ENCODE assay signal across 9 mouse cellular contexts in the genomic region with DNA sequence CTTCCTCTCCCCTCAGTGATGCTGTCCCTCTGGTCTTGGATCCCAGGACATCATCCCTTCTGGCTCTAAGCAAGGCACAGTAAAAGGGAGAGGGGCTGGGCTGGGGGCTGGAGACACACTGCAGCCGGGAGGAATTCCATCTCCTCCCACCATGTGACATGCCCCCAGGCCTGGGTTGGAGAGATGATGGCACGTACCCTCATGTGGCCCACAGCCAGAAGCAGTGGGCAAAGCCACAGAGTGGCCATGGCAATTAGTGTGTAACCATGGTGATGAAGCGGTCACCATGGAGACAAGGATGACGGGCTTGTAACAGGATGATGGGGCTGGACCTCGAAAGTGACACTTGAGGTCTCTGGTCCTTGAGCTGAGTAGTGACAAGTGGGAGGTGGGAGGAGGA. TPM values are rescaled to one million over a fixed set of nuclear protein-coding genes. Genes with fewer than 3 reads are reported as not detected.
A peak's percentile ranks its signal among the peaks of the same experiment; 100 is the strongest.
DNase-seq lines count a peak whose midpoint lies in the region; ATAC-seq lines count a peak whose summit lies in the region.
"Had no signal": no experiment of that assay in that cellular context is flagged by ENCODE, and none has a peak within 500 bp of the region (broad histone marks: within the 10 kb centered on the region; RNA-seq: fewer than 3 reads in every experiment).

No protein-coding gene starts in this region.

- peak; percentile 36 for DNase-seq in cerebellum, adult 9-11 months
- no peak for DNase-seq in liver, embryonic 13.5 days
- DNase-seq in hindbrain, embryonic 14.5 days (ENCODE audit: low spot score) = peak; percentile 77
- peak; percentile 54 for DNase-seq in retina, embryonic 14.5 days (ENCODE audit: low spot score)
- DNase-seq in urinary bladder, postnatal 14 days (ENCODE audit: low spot score) = no peak
- DNase-seq in heart, embryonic 10.5 days (ENCODE audit: low spot score) = no peak

- H3K9me3 ChIP-seq in liver, embryonic 13.5 days (replicated peaks) = no peaks in the 10 kb centered on the region
- H3K9me3 ChIP-seq in liver, embryonic 12.5 days (replicated peaks) = no peaks in the 10 kb centered on the region
- H3K9me3 ChIP-seq in hindbrain, embryonic 14.5 days (ENCODE audit: control insufficient read depth, low read length) = no peaks in the 10 kb centered on the region
- no peaks in the 10 kb centered on the region for H3K9me3 ChIP-seq in heart, embryonic 10.5 days

- peaks cover 11% of the 10 kb centered on the region for H3K4me1 ChIP-seq in liver, embryonic 13.5 days (replicated peaks)
- peaks cover 11% of the 10 kb centered on the region for H3K4me1 ChIP-seq in liver, embryonic 12.5 days
- H3K4me1 ChIP-seq in hindbrain, embryonic 14.5 days (replicated peaks; ENCODE audit: control insufficient read depth, insufficient read depth, low read length) = peaks cover 21% of the 10 kb centered on the region; the same call in 1 of the 2 replicates
- H3K4me1 ChIP-seq in heart, embryonic 10.5 days = peaks cover 28% of the 10 kb centered on the region

- H3K27me3 ChIP-seq in liver, embryonic 13.5 days = no peaks in the 10 kb centered on the region
- peaks cover 4% of the 10 kb centered on the region; the same call in 1 of the 2 replicates for H3K27me3 ChIP-seq in liver, embryonic 12.5 days (replicated peaks)
- H3K27me3 ChIP-seq in hindbrain, embryonic 14.5 days (ENCODE audit: control insufficient read depth, insufficient read depth, low read length) = no peaks in the 10 kb centered on the region
- peaks cover 7% of the 10 kb centered on the region; the same call in 1 of the 2 replicates for H3K27me3 ChIP-seq in heart, embryonic 10.5 days (ENCODE audit: insufficient read depth, poor library complexity, severe bottlenecking)

- WGBS in liver, embryonic 13.5 days (ENCODE audit: insufficient replicate concordance) = 63% methylated on average over 5 of the region's 5 CpGs
- WGBS in liver, embryonic 12.5 days (ENCODE audit: insufficient replicate concordance) = 66% methylated on average over 5 of the region's 5 CpGs
- WGBS in hindbrain, embryonic 14.5 days = 15% methylated on average over 5 of the region's 5 CpGs
- 78% methylated on average over 5 of the region's 5 CpGs for WGBS in heart, embryonic 10.5 days

- H3K4me2 ChIP-seq in liver, embryonic 13.5 days = no peak overlapping the region
- no peak overlapping the region for H3K4me2 ChIP-seq in liver, embryonic 12.5 days
- H3K4me2 ChIP-seq in hindbrain, embryonic 14.5 days (replicated peaks) = no peak overlapping the region

- H3K4me3 ChIP-seq in liver, embryonic 13.5 days (replicated peaks) = no peak overlapping the region
- H3K4me3 ChIP-seq in liver, embryonic 12.5 days = no peak overlapping the region
- no peak overlapping the region for H3K4me3 ChIP-seq in hindbrain, embryonic 14.5 days (replicated peaks; ENCODE audit: low read length)
- H3K4me3 ChIP-seq in heart, embryonic 10.5 days = no peak overlapping the region

- peak overlapping the region; percentile 39; the same call in 1 of the 2 replicates for H3K27ac ChIP-seq in liver, embryonic 13.5 days
- H3K27ac ChIP-seq in liver, embryonic 12.5 days = no peak overlapping the region
- peak overlapping the region; percentile 34 for H3K27ac ChIP-seq in hindbrain, embryonic 14.5 days
- H3K27ac ChIP-seq in heart, embryonic 10.5 days = no peak overlapping the region

- H3K36me3 ChIP-seq in liver, embryonic 13.5 days = no peaks in the 10 kb centered on the region
- peaks cover 12% of the 10 kb centered on the region for H3K36me3 ChIP-seq in liver, embryonic 12.5 days
- peaks cover 50% of the 10 kb centered on the region for H3K36me3 ChIP-seq in hindbrain, embryonic 14.5 days (replicated peaks; ENCODE audit: control insufficient read depth, insufficient read depth)
- peaks cover 46% of the 10 kb centered on the region for H3K36me3 ChIP-seq in heart, embryonic 10.5 days

- no peak for ATAC-seq in cerebellum, adult (ENCODE audit: insufficient number of reproducible peaks, low FRiP score, low TSS enrichment)
- ATAC-seq in liver, embryonic 13.5 days (ENCODE audit: low read depth) = no peak
- no peak for ATAC-seq in liver, embryonic 12.5 days
- ATAC-seq in hindbrain, embryonic 14.5 days (ENCODE audit: low FRiP score) = peak; percentile 71
- ATAC-seq: intestine, postnatal 0 days had no signal

- no peak overlapping the region for H3K9ac ChIP-seq in liver, embryonic 13.5 days
- no peak overlapping the region for H3K9ac ChIP-seq in liver, embryonic 12.5 days
- H3K9ac ChIP-seq in hindbrain, embryonic 14.5 days = no peak overlapping the region

RNA-seq across cellular contexts. Expression of a gene that starts 13.6 kb away (rescaled TPM):
- not detected in 2 replicates for polyA plus RNA-seq in liver, embryonic 13.5 days (2015; fragmentation: Nextera tagmentation; extraction: Ambion mirVana)
- polyA plus RNA-seq in liver, embryonic 12.5 days (2016; fragmentation: Nextera tagmentation; extraction: Ambion mirVana) = not detected in 2 replicates
- polyA plus RNA-seq in hindbrain, embryonic 14.5 days (2014; fragmentation: Nextera tagmentation; extraction: Ambion mirVana) = not detected in 2 replicates
- polyA plus RNA-seq in heart, embryonic 10.5 days (2016; fragmentation: Nextera tagmentation; extraction: Ambion mirVana) = not detected in 2 replicates

RNA-seq across cellular contexts. Expression of a gene that starts 48.4 kb away (rescaled TPM):
- 2.1 and 3.2 TPM in 2 replicates for polyA plus RNA-seq in liver, embryonic 13.5 days (2015; fragmentation: Nextera tagmentation; extraction: Ambion mirVana)
- polyA plus RNA-seq in liver, embryonic 12.5 days (2016; fragmentation: Nextera tagmentation; extraction: Ambion mirVana) = 5.2 and 6.5 TPM in 2 replicates
- polyA plus RNA-seq in hindbrain, embryonic 14.5 days (2014; fragmentation: Nextera tagmentation; extraction: Ambion mirVana) = 41.9 and 46.4 TPM in 2 replicates
- 29.1 and 34.7 TPM in 2 replicates for polyA plus RNA-seq in heart, embryonic 10.5 days (2016; fragmentation: Nextera tagmentation; extraction: Ambion mirVana)

Comparison
In these comparisons a context has a peak if more than half of its experiments do, and no peak if none do; other contexts are left out.
1. H3K27ac ChIP-seq: peak in liver, embryonic 13.5 days (single experiment) and hindbrain, embryonic 14.5 days (single experiment); none in liver, embryonic 12.5 days (single experiment) and heart, embryonic 10.5 days (single experiment).
2. DNase-seq: peak in cerebellum, adult 9-11 months (single experiment), hindbrain, embryonic 14.5 days (single experiment) and retina, embryonic 14.5 days (single experiment); none in liver, embryonic 13.5 days (single experiment), urinary bladder, postnatal 14 days (single experiment) and heart, embryonic 10.5 days (single experiment).